Mouse (Mus musculus): ENCODE data around the gene Slc27a1. TPM values are rescaled to one million over a fixed set of nuclear protein-coding genes. Genes with fewer than 3 reads are reported as not detected.

Slc27a1 gene
- polyA plus RNA-seq, 1 experiment from 2014 or later: 4.1 TPM

DNA sequence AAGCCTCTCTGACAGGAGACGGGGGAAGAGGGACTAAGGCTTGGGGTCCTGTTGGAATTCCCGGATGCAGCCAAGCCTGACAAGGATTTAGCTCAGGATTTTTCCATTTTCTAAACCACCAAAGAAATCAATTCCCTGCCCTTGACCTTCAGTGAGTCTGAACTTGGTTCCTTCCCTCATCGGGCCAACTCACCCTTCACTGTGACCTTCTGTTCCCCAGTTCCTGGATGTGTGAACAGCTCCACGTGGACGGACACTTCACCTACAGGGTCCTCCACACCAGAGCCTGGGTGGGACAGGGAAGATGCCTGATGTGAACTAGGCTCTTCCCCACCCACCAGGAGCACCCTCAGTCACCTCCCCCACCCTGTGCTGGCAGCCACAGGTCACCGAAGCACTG, 62.1 kb downstream of the Slc27a1 start:
- no peak for ATAC-seq
- Histone ChIP-seq H3K4me3 (no peak overlapping the region), H3K4me2 (no peak overlapping the region), H3K4me1 (peaks cover 52% of the 10 kb centered on the region), H3K27ac (no peak overlapping the region), H3K9ac (no peak overlapping the region), H3K36me3 (peaks cover 7% of the 10 kb centered on the region), H3K9me3 (replicated peaks) (no peaks in the 10 kb centered on the region), H3K27me3 (replicated peaks) (peaks cover 65% of the 10 kb centered on the region)
- WGBS (ENCODE audit: insufficient replicate concordance): 76% methylated on average over 6 of the region's 6 CpGs

- Histone ChIP-seq H3K27ac (no peak overlapping the region), H3K36me3 (no peaks in the 10 kb centered on the region), H3K4me2 (no peak overlapping the region), H3K4me3 (no peak overlapping the region), H3K27me3 (replicated peaks) (peaks cover 77% of the 10 kb centered on the region), H3K4me1 (peaks cover 51% of the 10 kb centered on the region), H3K9ac (no peak overlapping the region), H3K9me3 (replicated peaks) (no peaks in the 10 kb centered on the region)
- no peak for ATAC-seq
- WGBS (ENCODE audit: insufficient replicate concordance): 38% methylated on average over 2 of the region's 2 CpGs
Measured at GRCm38 (mm10) chr8:71631897-71632296, 63.2 kb downstream of the Slc27a1 start.

- ATAC-seq: no peak
- Histone ChIP-seq H3K27me3 (replicated peaks) (peaks cover 84% of the 10 kb centered on the region), H3K9ac (0 out of 2 replicates have a peak overlapping the region, but pooled peaks have one; percentile 12), H3K9me3 (replicated peaks) (no peaks in the 10 kb centered on the region), H3K4me2 (peak overlapping the region; percentile 50), H3K4me1 (peaks cover 38% of the 10 kb centered on the region), H3K27ac (no peak overlapping the region), H3K4me3 (peak overlapping the region; percentile 16; the same call in 1 of the 2 replicates), H3K36me3 (no peaks in the 10 kb centered on the region)
- 3% methylated on average over 19 of the region's 22 CpGs for WGBS (ENCODE audit: insufficient replicate concordance)
Measured at GRCm38 (mm10) chr8:71633164-71633563, 64.5 kb downstream of the Slc27a1 start.

DNA sequence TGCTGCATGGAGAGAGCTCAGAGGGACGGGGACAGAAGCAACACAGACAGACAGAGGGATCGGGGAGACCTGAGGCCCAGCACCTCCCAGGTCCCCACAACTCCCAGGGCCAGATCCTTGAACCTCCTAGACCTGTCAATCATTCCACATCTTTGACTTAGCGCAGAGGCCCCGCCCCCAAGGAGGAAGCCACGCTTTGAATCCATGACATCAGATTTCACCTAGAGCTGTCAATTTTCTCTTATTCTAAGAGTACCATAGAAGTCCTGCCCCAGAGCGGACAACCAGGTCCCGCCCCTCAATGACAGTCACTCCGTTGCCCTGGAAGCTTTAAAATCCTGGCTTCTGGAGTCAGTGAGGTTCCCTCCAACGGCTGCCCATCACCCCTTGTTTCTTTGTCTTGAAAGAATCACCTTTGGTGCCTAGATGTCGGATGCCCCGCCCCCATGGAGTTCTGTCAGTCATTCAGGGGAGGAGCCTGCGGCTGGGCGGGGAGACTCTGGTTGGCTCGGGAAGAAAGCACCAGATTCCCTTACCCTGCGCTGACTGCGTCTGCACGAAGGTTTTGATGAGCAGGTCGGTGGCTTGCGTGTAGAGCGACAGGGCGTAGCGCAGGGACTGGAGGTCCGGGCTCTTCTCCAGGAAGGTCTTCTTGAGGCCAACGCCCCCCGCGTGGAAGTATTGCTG, 65.4 kb downstream of the Slc27a1 start:
- Histone ChIP-seq H3K27ac (no peak overlapping the region), H3K4me2 (peak overlapping the region; percentile 50), H3K9me3 (replicated peaks) (no peaks in the 10 kb centered on the region), H3K9ac (no peak overlapping the region), H3K36me3 (no peaks in the 10 kb centered on the region), H3K4me1 (peaks cover 32% of the 10 kb centered on the region), H3K4me3 (no peak overlapping the region), H3K27me3 (replicated peaks) (peaks cover 92% of the 10 kb centered on the region)
- ATAC-seq: peak; percentile 52
- WGBS (ENCODE audit: insufficient replicate concordance): 4% methylated on average over 26 of the region's 26 CpGs

Small RNA genes within 50 kb of the gene (microRNA-seq; reads per million reads assigned to microRNA genes)
- gene Mir6769b: not detected

Other genes with a start within 250 kb of the Slc27a1 start
- gene Use1, start 202.0 kb upstream of the Slc27a1 start, polyA plus RNA-seq (2016; fragmentation: Nextera tagmentation; extraction: Ambion mirVana): 60.2 and 61.1 TPM in 2 replicates
- gene Ocel1, start 197.6 kb upstream of the Slc27a1 start, polyA plus RNA-seq (2016; fragmentation: Nextera tagmentation; extraction: Ambion mirVana): 6.8 and 6.9 TPM in 2 replicates
- 35.3 and 38.8 TPM in 2 replicates for gene Nr2f6, start 186.9 kb upstream of the Slc27a1 start, polyA plus RNA-seq (2016; fragmentation: Nextera tagmentation; extraction: Ambion mirVana)
- 3.6 and 4.0 TPM in 2 replicates for gene Ushbp1, start 173.1 kb upstream of the Slc27a1 start, polyA plus RNA-seq (2016; fragmentation: Nextera tagmentation; extraction: Ambion mirVana)
- gene Babam1, start 172.0 kb upstream of the Slc27a1 start, polyA plus RNA-seq (2016; fragmentation: Nextera tagmentation; extraction: Ambion mirVana): 79.0 and 82.6 TPM in 2 replicates
- 57.9 and 58.3 TPM in 2 replicates for gene Ankle1, start 162.9 kb upstream of the Slc27a1 start, polyA plus RNA-seq (2016; fragmentation: Nextera tagmentation; extraction: Ambion mirVana)
- 16.0 and 17.4 TPM in 2 replicates for gene Abhd8, start 105.2 kb upstream of the Slc27a1 start, polyA plus RNA-seq (2016; fragmentation: Nextera tagmentation; extraction: Ambion mirVana)
- 168 and 173 TPM in 2 replicates for gene Mrpl34, start 103.9 kb upstream of the Slc27a1 start, polyA plus RNA-seq (2016; fragmentation: Nextera tagmentation; extraction: Ambion mirVana)
- gene Dda1, start 99.7 kb upstream of the Slc27a1 start, polyA plus RNA-seq (2016; fragmentation: Nextera tagmentation; extraction: Ambion mirVana): 60.6 and 63.1 TPM in 2 replicates
- gene Ano8, start 82.9 kb upstream of the Slc27a1 start, polyA plus RNA-seq (2016; fragmentation: Nextera tagmentation; extraction: Ambion mirVana): 1.2 TPM in 2 replicates
- gene Gtpbp3, start 80.8 kb upstream of the Slc27a1 start, polyA plus RNA-seq (2016; fragmentation: Nextera tagmentation; extraction: Ambion mirVana): 9.3 and 9.6 TPM in 2 replicates
- 44.8 and 46.7 TPM in 2 replicates for gene Plvap, start 57.1 kb upstream of the Slc27a1 start, polyA plus RNA-seq (2016; fragmentation: Nextera tagmentation; extraction: Ambion mirVana)
- gene Ccdc194, start 43.2 kb upstream of the Slc27a1 start, polyA plus RNA-seq (2016; fragmentation: Nextera tagmentation; extraction: Ambion mirVana): 0.30 and 0.57 TPM in 2 replicates
- 28.7 and 29.4 TPM in 2 replicates for gene Bst2, start 31.4 kb upstream of the Slc27a1 start, polyA plus RNA-seq (2016; fragmentation: Nextera tagmentation; extraction: Ambion mirVana)
- 39.2 and 42.7 TPM in 2 replicates for gene Mvb12a, start 26.0 kb upstream of the Slc27a1 start, polyA plus RNA-seq (2016; fragmentation: Nextera tagmentation; extraction: Ambion mirVana)
- gene Tmem221, start 10.0 kb upstream of the Slc27a1 start, polyA plus RNA-seq (2016; fragmentation: Nextera tagmentation; extraction: Ambion mirVana): 0.61 and 0.75 TPM in 2 replicates
- gene Nxnl1, start 2.3 kb upstream of the Slc27a1 start, polyA plus RNA-seq (2016; fragmentation: Nextera tagmentation; extraction: Ambion mirVana): 0.32 and 0.36 TPM in 2 replicates
- gene Pgls, start 23.3 kb downstream of the Slc27a1 start, polyA plus RNA-seq (2016; fragmentation: Nextera tagmentation; extraction: Ambion mirVana): 138 and 144 TPM in 2 replicates
- gene Fam129c, start 28.8 kb downstream of the Slc27a1 start, polyA plus RNA-seq (2016; fragmentation: Nextera tagmentation; extraction: Ambion mirVana): 1.3 and 2.3 TPM in 2 replicates
- 29.0 and 30.1 TPM in 2 replicates for gene Colgalt1, start 42.1 kb downstream of the Slc27a1 start, polyA plus RNA-seq (2016; fragmentation: Nextera tagmentation; extraction: Ambion mirVana)
- gene Unc13a, start 102.9 kb downstream of the Slc27a1 start, polyA plus RNA-seq (2016; fragmentation: Nextera tagmentation; extraction: Ambion mirVana): 0.22 and 0.31 TPM in 2 replicates
- 9.2 and 10.4 TPM in 2 replicates for gene Jak3, start 107.4 kb downstream of the Slc27a1 start, polyA plus RNA-seq (2016; fragmentation: Nextera tagmentation; extraction: Ambion mirVana)
- gene Insl3, start 120.3 kb downstream of the Slc27a1 start, polyA plus RNA-seq (2016; fragmentation: Nextera tagmentation; extraction: Ambion mirVana): 1.5 and 2.1 TPM in 2 replicates
- gene B3gnt3, start 132.9 kb downstream of the Slc27a1 start, polyA plus RNA-seq (2016; fragmentation: Nextera tagmentation; extraction: Ambion mirVana): 3.6 and 4.2 TPM in 2 replicates
- gene Fcho1, start 156.8 kb downstream of the Slc27a1 start, polyA plus RNA-seq (2016; fragmentation: Nextera tagmentation; extraction: Ambion mirVana): 19.5 and 20.6 TPM in 2 replicates

Measured in liver, embryonic 12.5 days (tissue).